Mouse (Mus musculus) myocyte (in vitro differentiated cells): ENCODE measurements at regions not wholly inside any gene's neighbourhood (a gene's known extent, or its start where the extent isn't known, plus 50 kb on each side); places are given as distances from the start of the nearest gene placed in this dataset.

Experiments used
- CEBPB ChIP-seq: IDR thresholded peaks from 2 replicates; pipeline ENCODE4 v1.6.1; 2011; ENCODE audit warnings: mild to moderate bottlenecking, moderate library complexity; ENCODE audit not compliant: poor library complexity, insufficient read depth, severe bottlenecking
- E2F4 ChIP-seq: IDR thresholded peaks from one replicate; pipeline ENCODE4 v1.6.1; 2011; ENCODE audit warnings: mild to moderate bottlenecking, control low read depth, moderate library complexity; ENCODE audit not compliant: insufficient read depth
- POLR2A ChIP-seq: IDR thresholded peaks from one replicate; pipeline ENCODE4 v1.6.1; 2011; ENCODE audit warnings: low read depth, mild to moderate bottlenecking, control low read depth, moderate library complexity; ENCODE audit not compliant: insufficient read length
- POLR2AphosphoS2 ChIP-seq: IDR thresholded peaks from one replicate; pipeline ENCODE4 v1.6.1; 2011; ENCODE audit warnings: low read depth, control low read depth; ENCODE audit not compliant: insufficient read length
- TCF12 ChIP-seq: IDR thresholded peaks from one replicate; pipeline ENCODE4 v1.6.1; 2011; ENCODE audit warnings: mild to moderate bottlenecking, control low read depth; ENCODE audit not compliant: poor library complexity, insufficient read depth, severe bottlenecking
- USF1 ChIP-seq: IDR thresholded peaks from one replicate; pipeline ENCODE4 v1.6.1; 2011; ENCODE audit warnings: low read depth, mild to moderate bottlenecking, control low read depth, moderate library complexity

DNA sequence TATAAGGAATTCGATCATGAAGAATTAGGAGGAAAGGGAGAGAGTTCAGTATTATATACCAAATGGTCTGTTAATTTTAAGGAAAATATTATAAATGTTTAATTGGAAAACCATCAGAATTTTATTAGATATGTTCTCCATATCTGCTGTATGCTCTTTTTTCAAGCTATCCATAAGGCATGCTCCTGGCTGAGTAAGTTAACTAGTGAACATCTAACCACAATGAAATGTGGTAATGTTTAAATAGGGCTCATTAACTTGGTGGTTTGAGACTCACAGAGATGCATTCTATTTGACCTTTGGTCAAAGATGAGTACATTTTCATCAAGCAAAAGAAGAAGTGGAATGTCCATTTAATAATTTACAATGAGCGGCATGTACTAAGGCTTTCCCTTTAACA is 466.2 kb upstream of the Fam241a start:
- TF ChIP-seq TCF12 (no peak), USF1 (no peak), POLR2AphosphoS2 (no peak), POLR2A (no peak), CEBPB (no peak), E2F4 (no peak)
